Mouse (Mus musculus): ENCODE data around the gene Fancc. TPM values are rescaled to one million over a fixed set of nuclear protein-coding genes. Genes with fewer than 3 reads are reported as not detected.

The Fancc gene
- polyA plus RNA-seq, 1 experiment, result 8.1 TPM

DNA sequence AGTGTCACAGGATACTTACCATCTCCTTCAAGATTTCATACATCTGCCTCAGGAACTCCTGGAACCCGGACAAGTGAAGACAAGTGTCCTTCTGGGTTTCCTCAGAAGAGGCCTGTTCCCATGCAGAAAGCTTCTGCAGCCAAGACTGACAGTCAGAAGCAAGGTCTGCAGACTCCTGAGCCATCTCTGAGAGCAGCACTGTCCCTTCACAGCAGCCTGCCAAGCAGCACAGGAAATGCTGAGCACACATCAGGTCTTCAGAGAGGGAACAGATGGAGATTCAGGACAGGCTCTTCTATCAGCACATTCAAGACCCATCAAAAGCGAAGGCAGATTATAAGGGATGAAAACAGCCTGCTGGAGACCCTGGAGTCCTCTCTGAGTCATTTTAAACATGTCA is 94.3 kb downstream of the Fancc start:
- Histone ChIP-seq H3K36me3 (ENCODE audit: control insufficient read depth, insufficient read depth) (no peaks in the 10 kb centered on the region), H3K4me2 (ENCODE audit: low read depth) (no peak overlapping the region), H3K4me3 (no peak overlapping the region), H3K79me2 (ENCODE audit: control insufficient read depth, insufficient read depth) (no peaks in the 10 kb centered on the region), H3ac (ENCODE audit: control insufficient read depth, insufficient read length) (no peak overlapping the region), H3K27me3 (ENCODE audit: control insufficient read depth, insufficient read depth, insufficient read length) (no peaks in the 10 kb centered on the region)
- no peak for TF ChIP-seq E2F4 (IDR thresholded peaks at IDR 0.05; ENCODE audit: insufficient read depth)
- TF ChIP-seq MYOD1 (IDR thresholded peaks at IDR 0.05; ENCODE audit: control insufficient read depth in 1 of 3, insufficient read length in 2 of 3, low read depth in 2 of 3), result no peak

DNA sequence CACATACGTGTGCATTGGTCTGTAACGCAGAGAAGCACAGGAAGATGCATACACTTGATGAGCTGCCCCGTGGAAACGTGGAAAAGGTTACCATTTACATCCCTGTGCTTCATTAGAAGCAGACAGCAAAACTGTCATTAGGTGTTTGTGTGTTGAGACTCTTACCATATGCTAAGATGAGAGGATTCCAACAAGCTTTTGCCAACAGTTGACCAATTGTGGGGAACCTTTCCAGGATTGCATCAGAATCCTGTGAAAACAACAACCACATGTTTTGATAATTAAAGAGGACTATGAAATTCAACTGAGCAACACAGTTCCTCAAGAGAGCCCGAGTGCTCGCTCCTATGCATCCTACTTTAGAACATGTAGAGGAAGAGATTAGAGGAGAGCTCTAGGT is 97.0 kb downstream of the Fancc start:
- TF ChIP-seq MYOD1 (IDR thresholded peaks at IDR 0.05; ENCODE audit: control insufficient read depth in 1 of 3, insufficient read length in 2 of 3, low read depth in 2 of 3), result no peak
- no peak for TF ChIP-seq TCF12 (IDR thresholded peaks at IDR 0.05; ENCODE audit: insufficient read depth, poor library complexity, severe bottlenecking)
- TF ChIP-seq MYOG (IDR thresholded peaks at IDR 0.05; ENCODE audit: control insufficient read depth in 1 of 3, insufficient read depth in 1 of 3, insufficient read length in 2 of 3, low read depth in 2 of 3), result no peak
- no peak for TF ChIP-seq POLR2AphosphoS2 (IDR thresholded peaks at IDR 0.05; ENCODE audit: insufficient read length, low read depth)
- no peak for TF ChIP-seq MAX (IDR thresholded peaks at IDR 0.05; ENCODE audit: low read depth)
- no peak for TF ChIP-seq REST (IDR thresholded peaks at IDR 0.05; ENCODE audit: insufficient read depth, insufficient read length)
- no peak for TF ChIP-seq CEBPB (IDR thresholded peaks at IDR 0.05; ENCODE audit: insufficient read depth, poor library complexity, severe bottlenecking)
- no peak for TF ChIP-seq SRF (IDR thresholded peaks at IDR 0.05; ENCODE audit: control insufficient read depth, insufficient read length, low read depth)
- no peak for TF ChIP-seq POLR2A (IDR thresholded peaks at IDR 0.05; ENCODE audit: insufficient read length, low read depth)
- TF ChIP-seq E2F4 (IDR thresholded peaks at IDR 0.05; ENCODE audit: insufficient read depth), result no peak
- TF ChIP-seq USF1 (IDR thresholded peaks at IDR 0.05; ENCODE audit: low read depth), result no peak
- no peak for TF ChIP-seq TCF3 (IDR thresholded peaks at IDR 0.05; ENCODE audit: insufficient read length, low read depth)
- no peak overlapping the region for H3ac ChIP-seq (ENCODE audit: control insufficient read depth, insufficient read length)
- H3K79me2 ChIP-seq (ENCODE audit: control insufficient read depth, insufficient read depth), result no peaks in the 10 kb centered on the region
- no peak overlapping the region for H3K4me2 ChIP-seq (ENCODE audit: low read depth)
- no peaks in the 10 kb centered on the region for H3K27me3 ChIP-seq (ENCODE audit: control insufficient read depth, insufficient read depth, insufficient read length)
- H3K4me3 ChIP-seq, result no peak overlapping the region
- H3K36me3 ChIP-seq (ENCODE audit: control insufficient read depth, insufficient read depth), result no peaks in the 10 kb centered on the region

DNA sequence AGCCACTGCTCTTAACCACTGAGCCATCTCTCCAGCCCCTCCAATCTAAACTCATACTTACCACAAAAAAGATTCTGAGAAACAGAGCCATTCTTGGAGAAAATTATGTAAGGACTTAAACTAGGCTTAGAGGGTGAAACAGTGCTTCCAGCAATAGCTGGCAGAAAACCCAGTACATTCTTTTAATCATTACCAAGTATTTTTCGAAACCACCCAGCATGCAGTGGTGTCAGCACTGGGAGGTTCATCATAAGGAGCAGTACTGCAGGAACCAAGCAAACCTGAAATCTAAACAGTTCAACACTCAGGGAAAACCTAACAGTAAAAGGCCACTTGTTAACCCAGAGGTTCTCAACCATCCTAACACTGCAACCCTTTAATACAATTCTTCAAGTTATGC is 99.7 kb downstream of the Fancc start:
- TF ChIP-seq SRF (IDR thresholded peaks at IDR 0.05; ENCODE audit: control insufficient read depth, insufficient read length, low read depth) (no peak), USF1 (IDR thresholded peaks at IDR 0.05; ENCODE audit: low read depth) (no peak), POLR2A (IDR thresholded peaks at IDR 0.05; ENCODE audit: insufficient read length, low read depth) (no peak), E2F4 (IDR thresholded peaks at IDR 0.05; ENCODE audit: insufficient read depth) (no peak), TCF12 (IDR thresholded peaks at IDR 0.05; ENCODE audit: insufficient read depth, poor library complexity, severe bottlenecking) (no peak)
- no peak overlapping the region for H3K4me2 ChIP-seq (ENCODE audit: low read depth)

DNA sequence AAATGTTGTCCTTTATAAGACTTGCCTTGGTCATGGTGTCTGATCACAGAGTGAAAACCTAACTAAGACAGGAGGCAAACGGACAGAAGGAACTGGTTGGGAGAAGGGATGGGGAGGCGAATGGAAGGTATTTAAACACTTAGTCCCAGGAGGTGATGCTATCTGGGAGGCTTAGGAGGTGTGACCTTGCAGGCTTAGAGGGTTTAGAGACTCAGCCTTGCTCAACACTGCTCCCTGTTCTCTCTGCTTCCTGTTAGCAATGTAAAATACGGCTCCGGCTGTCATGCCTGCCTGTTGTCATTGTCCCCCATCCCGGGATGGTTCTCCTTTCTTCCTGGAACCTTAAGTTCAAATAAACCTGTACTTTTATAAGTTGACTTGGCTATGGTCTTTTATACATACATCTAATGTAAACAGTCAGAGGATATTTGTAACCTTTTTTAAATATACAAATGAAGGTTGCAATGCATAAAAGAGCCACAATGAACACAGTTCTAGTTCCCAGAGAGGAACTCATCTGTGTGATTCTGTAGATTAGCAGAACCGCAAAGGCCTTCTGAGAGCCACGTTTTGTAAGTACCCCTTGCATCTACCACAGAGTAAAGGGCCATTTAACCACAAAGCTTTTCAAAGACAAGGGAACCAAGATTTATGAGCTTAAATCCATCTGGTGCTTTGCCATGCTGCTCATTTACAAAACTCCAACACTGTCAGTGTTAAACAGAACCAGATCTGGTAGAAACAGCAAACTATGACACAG is 102.6 kb downstream of the Fancc start:
- Histone ChIP-seq H3K4me3 (no peak overlapping the region), H3K4me2 (ENCODE audit: low read depth) (no peak overlapping the region), H3K27me3 (ENCODE audit: control insufficient read depth, insufficient read depth, insufficient read length) (no peaks in the 10 kb centered on the region), H3K79me2 (ENCODE audit: control insufficient read depth, insufficient read depth) (no peaks in the 10 kb centered on the region), H3K36me3 (ENCODE audit: control insufficient read depth, insufficient read depth) (no peaks in the 10 kb centered on the region), H3ac (ENCODE audit: control insufficient read depth, insufficient read length) (no peak overlapping the region)
- no peak for TF ChIP-seq REST (IDR thresholded peaks at IDR 0.05; ENCODE audit: insufficient read depth, insufficient read length)
- no peak for TF ChIP-seq TCF3 (IDR thresholded peaks at IDR 0.05; ENCODE audit: insufficient read length, low read depth)
- TF ChIP-seq E2F4 (IDR thresholded peaks at IDR 0.05; ENCODE audit: insufficient read depth), result no peak
- no peak for TF ChIP-seq SRF (IDR thresholded peaks at IDR 0.05; ENCODE audit: control insufficient read depth, insufficient read length, low read depth)
- TF ChIP-seq USF1 (IDR thresholded peaks at IDR 0.05; ENCODE audit: low read depth), result no peak
- no peak for TF ChIP-seq MYOD1 (IDR thresholded peaks at IDR 0.05; ENCODE audit: control insufficient read depth in 1 of 3, insufficient read length in 2 of 3, low read depth in 2 of 3)
- TF ChIP-seq POLR2AphosphoS2 (IDR thresholded peaks at IDR 0.05; ENCODE audit: insufficient read length, low read depth), result no peak
- no peak for TF ChIP-seq POLR2A (IDR thresholded peaks at IDR 0.05; ENCODE audit: insufficient read length, low read depth)
- TF ChIP-seq CEBPB (IDR thresholded peaks at IDR 0.05; ENCODE audit: insufficient read depth, poor library complexity, severe bottlenecking), result no peak
- TF ChIP-seq TCF12 (IDR thresholded peaks at IDR 0.05; ENCODE audit: insufficient read depth, poor library complexity, severe bottlenecking), result no peak
- TF ChIP-seq MAX (IDR thresholded peaks at IDR 0.05; ENCODE audit: low read depth), result no peak
- no peak for TF ChIP-seq MYOG (IDR thresholded peaks at IDR 0.05; ENCODE audit: control insufficient read depth in 1 of 3, insufficient read depth in 1 of 3, insufficient read length in 2 of 3, low read depth in 2 of 3)

More for the DNA sequence above, 99.7 kb downstream of the Fancc start:
- Histone ChIP-seq H3ac (ENCODE audit: control insufficient read depth, insufficient read length) (no peak overlapping the region), H3K27me3 (ENCODE audit: control insufficient read depth, insufficient read depth, insufficient read length) (no peaks in the 10 kb centered on the region), H3K4me3 (no peak overlapping the region), H3K36me3 (ENCODE audit: control insufficient read depth, insufficient read depth) (no peaks in the 10 kb centered on the region), H3K79me2 (ENCODE audit: control insufficient read depth, insufficient read depth) (no peaks in the 10 kb centered on the region)

DNA sequence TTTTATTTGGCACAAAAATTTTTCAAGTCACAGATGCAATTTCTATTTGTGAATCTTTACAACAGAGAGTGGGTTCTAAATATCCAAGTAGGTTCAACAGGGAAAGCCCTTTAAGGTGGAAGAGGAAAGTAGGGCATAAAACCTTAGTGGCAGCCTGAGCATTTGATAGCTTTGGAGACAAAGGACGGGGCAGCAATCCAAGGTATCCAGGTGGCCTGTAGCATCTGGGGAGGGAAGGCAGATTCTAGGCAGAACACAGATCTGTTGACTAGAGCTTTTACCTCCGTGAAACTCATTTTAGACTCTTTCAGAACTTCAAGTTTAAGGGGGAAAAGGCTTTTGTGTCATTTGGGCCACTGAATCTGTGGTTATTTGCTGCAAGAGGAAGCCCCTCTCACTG is 111.8 kb downstream of the Fancc start:
- H3K4me2 ChIP-seq (ENCODE audit: low read depth), result no peak overlapping the region
- H3K27me3 ChIP-seq (ENCODE audit: control insufficient read depth, insufficient read depth, insufficient read length), result no peaks in the 10 kb centered on the region
- TF ChIP-seq REST (IDR thresholded peaks at IDR 0.05; ENCODE audit: insufficient read depth, insufficient read length), result no peak
- no peak for TF ChIP-seq E2F4 (IDR thresholded peaks at IDR 0.05; ENCODE audit: insufficient read depth)
- no peak for TF ChIP-seq POLR2A (IDR thresholded peaks at IDR 0.05; ENCODE audit: insufficient read length, low read depth)
- TF ChIP-seq CEBPB (IDR thresholded peaks at IDR 0.05; ENCODE audit: insufficient read depth, poor library complexity, severe bottlenecking), result no peak
- TF ChIP-seq SRF (IDR thresholded peaks at IDR 0.05; ENCODE audit: control insufficient read depth, insufficient read length, low read depth), result no peak
- no peak for TF ChIP-seq POLR2AphosphoS2 (IDR thresholded peaks at IDR 0.05; ENCODE audit: insufficient read length, low read depth)
- TF ChIP-seq MYOG (IDR thresholded peaks at IDR 0.05; ENCODE audit: control insufficient read depth in 1 of 3, insufficient read depth in 1 of 3, insufficient read length in 2 of 3, low read depth in 2 of 3), result no peak
- no peak for TF ChIP-seq TCF3 (IDR thresholded peaks at IDR 0.05; ENCODE audit: insufficient read length, low read depth)
- no peak for TF ChIP-seq MYOD1 (IDR thresholded peaks at IDR 0.05; ENCODE audit: control insufficient read depth in 1 of 3, insufficient read length in 2 of 3, low read depth in 2 of 3)
- no peak for TF ChIP-seq TCF12 (IDR thresholded peaks at IDR 0.05; ENCODE audit: insufficient read depth, poor library complexity, severe bottlenecking)
- no peak for TF ChIP-seq MAX (IDR thresholded peaks at IDR 0.05; ENCODE audit: low read depth)
- no peak for TF ChIP-seq USF1 (IDR thresholded peaks at IDR 0.05; ENCODE audit: low read depth)
- H3ac ChIP-seq (ENCODE audit: control insufficient read depth, insufficient read length), result no peak overlapping the region
- H3K36me3 ChIP-seq (ENCODE audit: control insufficient read depth, insufficient read depth), result no peaks in the 10 kb centered on the region
- H3K79me2 ChIP-seq (ENCODE audit: control insufficient read depth, insufficient read depth), result no peaks in the 10 kb centered on the region
- H3K4me3 ChIP-seq, result no peak overlapping the region

Measured in myocyte (in vitro differentiated cells).